Mouse (Mus musculus): Measurements from ENCODE around the gene Aff3. TPM values are rescaled to one million over a fixed set of nuclear protein-coding genes. Genes with fewer than 3 reads are reported as not detected.

The Aff3 gene
- polyA plus RNA-seq, 1 experiment from 2014 or later, result 1.9 TPM

- ATAC-seq (ENCODE audit: low FRiP score, low TSS enrichment), result no peak
- no peak overlapping the region for H3K9ac ChIP-seq (ENCODE audit: low read length)
- H3K9me3 ChIP-seq (ENCODE audit: control insufficient read depth, low read length), result no peaks in the 10 kb centered on the region
- TF ChIP-seq CTCF (IDR thresholded peaks at IDR 0.05; ENCODE audit: low read depth), result no peak
- TF ChIP-seq EP300 (optimal IDR thresholded peaks at IDR 0.05), result no peak
- H3K4me3 ChIP-seq (ENCODE audit: low read depth, low read length), result no peak overlapping the region
- H3K4me2 ChIP-seq (replicated peaks; ENCODE audit: low read depth), result no peak overlapping the region
- no peaks in the 10 kb centered on the region for H3K4me1 ChIP-seq (replicated peaks; ENCODE audit: control insufficient read depth, insufficient read depth)
- DNase-seq (ENCODE audit: low spot score), result no peak
- no peaks in the 10 kb centered on the region for H3K36me3 ChIP-seq (ENCODE audit: control insufficient read depth, insufficient read depth, low read length)
- no peak overlapping the region for H3K27ac ChIP-seq (replicated peaks)
- H3K27me3 ChIP-seq (ENCODE audit: control insufficient read depth, insufficient read depth, low read length), result no peaks in the 10 kb centered on the region
- 90% methylated on average over 7 of the region's 7 CpGs for WGBS
Measured at GRCm38 (mm10) chr1:38501231-38501630, 163.5 kb downstream of the Aff3 start.

DNA sequence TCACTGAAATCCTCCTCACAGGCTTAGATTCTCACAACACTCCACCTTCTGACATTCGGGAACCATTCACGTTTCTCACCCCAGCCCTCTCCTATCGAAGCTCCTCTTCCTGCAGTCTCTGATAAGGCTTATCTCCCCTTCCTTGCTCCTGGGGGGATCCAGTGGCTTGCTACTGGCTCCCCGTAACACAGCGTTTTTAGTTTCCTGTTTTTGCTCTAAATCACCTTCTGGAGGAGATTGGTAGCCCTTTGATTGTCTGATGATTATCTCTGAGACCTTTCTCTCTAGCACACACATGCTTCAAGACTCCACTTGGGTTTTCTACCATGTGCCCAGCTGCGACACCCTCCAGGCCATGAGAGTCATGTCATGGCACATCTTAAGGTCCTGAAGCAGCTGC lies 165.3 kb downstream of the Aff3 start:
- Histone ChIP-seq H3K9me3 (ENCODE audit: control insufficient read depth, low read length) (no peaks in the 10 kb centered on the region), H3K27ac (replicated peaks) (no peak overlapping the region), H3K4me3 (ENCODE audit: low read depth, low read length) (no peak overlapping the region), H3K27me3 (ENCODE audit: control insufficient read depth, insufficient read depth, low read length) (no peaks in the 10 kb centered on the region), H3K4me2 (replicated peaks; ENCODE audit: low read depth) (no peak overlapping the region), H3K9ac (ENCODE audit: low read length) (no peak overlapping the region), H3K36me3 (ENCODE audit: control insufficient read depth, insufficient read depth, low read length) (no peaks in the 10 kb centered on the region), H3K4me1 (replicated peaks; ENCODE audit: control insufficient read depth, insufficient read depth) (no peaks in the 10 kb centered on the region)
- WGBS, result 62% methylated on average over 6 of the region's 6 CpGs
- no peak for ATAC-seq (ENCODE audit: low FRiP score, low TSS enrichment)
- TF ChIP-seq EP300 (optimal IDR thresholded peaks at IDR 0.05) (no peak), CTCF (IDR thresholded peaks at IDR 0.05; ENCODE audit: low read depth) (no peak)
- no peak for DNase-seq (ENCODE audit: low spot score)

GRCm38 (mm10) chr1:38497576-38497975 lies 167.2 kb downstream of the Aff3 start:
- Histone ChIP-seq H3K4me3 (ENCODE audit: low read depth, low read length) (no peak overlapping the region), H3K9me3 (ENCODE audit: control insufficient read depth, low read length) (no peaks in the 10 kb centered on the region), H3K4me2 (replicated peaks; ENCODE audit: low read depth) (no peak overlapping the region), H3K9ac (ENCODE audit: low read length) (no peak overlapping the region), H3K27me3 (ENCODE audit: control insufficient read depth, insufficient read depth, low read length) (no peaks in the 10 kb centered on the region), H3K27ac (replicated peaks) (no peak overlapping the region), H3K4me1 (replicated peaks; ENCODE audit: control insufficient read depth, insufficient read depth) (no peaks in the 10 kb centered on the region), H3K36me3 (ENCODE audit: control insufficient read depth, insufficient read depth, low read length) (no peaks in the 10 kb centered on the region)
- 55% methylated on average over 6 of the region's 6 CpGs for WGBS
- ATAC-seq (ENCODE audit: low FRiP score, low TSS enrichment) (no peak), DNase-seq (ENCODE audit: low spot score) (no peak)
- no peak for TF ChIP-seq EP300 (optimal IDR thresholded peaks at IDR 0.05)

- 87% methylated on average over 10 of the region's 10 CpGs for WGBS
- H3K9ac ChIP-seq (ENCODE audit: low read length), result no peak overlapping the region
- no peak overlapping the region for H3K27ac ChIP-seq (replicated peaks)
- ATAC-seq (ENCODE audit: low FRiP score, low TSS enrichment) (no peak), DNase-seq (ENCODE audit: low spot score) (no peak)
- H3K9me3 ChIP-seq (ENCODE audit: control insufficient read depth, low read length), result no peaks in the 10 kb centered on the region
- no peaks in the 10 kb centered on the region for H3K36me3 ChIP-seq (ENCODE audit: control insufficient read depth, insufficient read depth, low read length)
- no peak for TF ChIP-seq EP300 (optimal IDR thresholded peaks at IDR 0.05)
- no peak for TF ChIP-seq CTCF (IDR thresholded peaks at IDR 0.05; ENCODE audit: low read depth)
- no peaks in the 10 kb centered on the region for H3K27me3 ChIP-seq (ENCODE audit: control insufficient read depth, insufficient read depth, low read length)
- no peaks in the 10 kb centered on the region for H3K4me1 ChIP-seq (replicated peaks; ENCODE audit: control insufficient read depth, insufficient read depth)
- no peak overlapping the region for H3K4me3 ChIP-seq (ENCODE audit: low read depth, low read length)
- no peak overlapping the region for H3K4me2 ChIP-seq (replicated peaks; ENCODE audit: low read depth)
Measured at GRCm38 (mm10) chr1:38496886-38497528, 167.7 kb downstream of the Aff3 start.

DNA sequence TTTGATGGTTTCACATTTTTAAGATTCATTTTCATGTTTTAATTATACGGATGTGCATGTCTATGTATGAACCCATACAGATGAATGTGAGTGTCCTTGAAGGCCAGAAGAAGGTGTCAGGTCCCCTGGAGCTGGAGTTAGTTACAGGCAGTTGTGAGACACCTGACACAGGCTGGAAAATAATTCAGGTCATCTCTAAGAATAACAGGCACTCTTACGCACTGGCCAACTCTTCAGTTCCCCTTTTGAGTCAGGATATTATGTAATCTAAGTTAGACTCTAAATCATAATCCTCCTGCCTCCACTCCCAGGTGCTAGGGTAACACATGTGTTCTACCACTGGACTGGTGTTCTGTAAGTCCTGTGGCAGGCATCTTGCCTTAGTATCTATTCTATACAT lies 169.5 kb downstream of the Aff3 start:
- 90% methylated on average over 2 of the region's 2 CpGs for WGBS
- H3K27ac ChIP-seq (replicated peaks), result no peak overlapping the region

GRCm38 (mm10) chr1:38489733-38490132 lies 175.0 kb downstream of the Aff3 start:
- 89% methylated on average over 6 of the region's 6 CpGs for WGBS
- no peak overlapping the region for H3K9ac ChIP-seq (ENCODE audit: low read length)
- TF ChIP-seq EP300 (optimal IDR thresholded peaks at IDR 0.05) (no peak), CTCF (IDR thresholded peaks at IDR 0.05; ENCODE audit: low read depth) (no peak)

More for the DNA sequence above, 169.5 kb downstream of the Aff3 start:
- H3K4me3 ChIP-seq (ENCODE audit: low read depth, low read length), result no peak overlapping the region
- no peak overlapping the region for H3K4me2 ChIP-seq (replicated peaks; ENCODE audit: low read depth)
- ATAC-seq (ENCODE audit: low FRiP score, low TSS enrichment) (no peak), DNase-seq (ENCODE audit: low spot score) (no peak)
- no peaks in the 10 kb centered on the region for H3K9me3 ChIP-seq (ENCODE audit: control insufficient read depth, low read length)
- H3K36me3 ChIP-seq (ENCODE audit: control insufficient read depth, insufficient read depth, low read length), result no peaks in the 10 kb centered on the region
- H3K4me1 ChIP-seq (replicated peaks; ENCODE audit: control insufficient read depth, insufficient read depth), result no peaks in the 10 kb centered on the region
- H3K27me3 ChIP-seq (ENCODE audit: control insufficient read depth, insufficient read depth, low read length), result no peaks in the 10 kb centered on the region
- no peak overlapping the region for H3K9ac ChIP-seq (ENCODE audit: low read length)
- TF ChIP-seq EP300 (optimal IDR thresholded peaks at IDR 0.05) (no peak), CTCF (IDR thresholded peaks at IDR 0.05; ENCODE audit: low read depth) (no peak)

More at GRCm38 (mm10) chr1:38489733-38490132, 175.0 kb downstream of the Aff3 start:
- no peak for ATAC-seq (ENCODE audit: low FRiP score, low TSS enrichment)
- Histone ChIP-seq H3K9me3 (ENCODE audit: control insufficient read depth, low read length) (no peaks in the 10 kb centered on the region), H3K27ac (replicated peaks) (no peak overlapping the region), H3K4me1 (replicated peaks; ENCODE audit: control insufficient read depth, insufficient read depth) (no peaks in the 10 kb centered on the region), H3K36me3 (ENCODE audit: control insufficient read depth, insufficient read depth, low read length) (no peaks in the 10 kb centered on the region), H3K4me2 (replicated peaks; ENCODE audit: low read depth) (no peak overlapping the region), H3K4me3 (ENCODE audit: low read depth, low read length) (no peak overlapping the region), H3K27me3 (ENCODE audit: control insufficient read depth, insufficient read depth, low read length) (no peaks in the 10 kb centered on the region)
- DNase-seq (ENCODE audit: low spot score), result no peak

All from stomach, postnatal 0 days (tissue).